Mouse (Mus musculus) cortical plate, adult 2 months (tissue): Measurements from ENCODE around the gene Wdr83.

Source experiments
- CTCF ChIP-seq: fragments of 200-500 bp; IDR thresholded peaks from 2 replicates; pipeline ENCODE4 v1.5.1; 2011; ENCODE audit warnings: mild to moderate bottlenecking, control low read depth, low read length; ENCODE audit not compliant: insufficient read depth; ENCODE audit errors: extremely low read depth
- POLR2A ChIP-seq: fragments of 200-500 bp; IDR thresholded peaks from 2 replicates; pipeline ENCODE4 v1.6.1; 2011; ENCODE audit warnings: mild to moderate bottlenecking, low read length, control low read depth; ENCODE audit not compliant: insufficient read depth; ENCODE audit errors: extremely low read depth

GRCm38 (mm10) chr8:85072364-85072929 is 8.7 kb downstream of the Wdr83 start:
- TF ChIP-seq POLR2A, result no peak
- TF ChIP-seq CTCF, result no peak
